Mouse (Mus musculus): ENCODE results near the gene Celf2.

DNA sequence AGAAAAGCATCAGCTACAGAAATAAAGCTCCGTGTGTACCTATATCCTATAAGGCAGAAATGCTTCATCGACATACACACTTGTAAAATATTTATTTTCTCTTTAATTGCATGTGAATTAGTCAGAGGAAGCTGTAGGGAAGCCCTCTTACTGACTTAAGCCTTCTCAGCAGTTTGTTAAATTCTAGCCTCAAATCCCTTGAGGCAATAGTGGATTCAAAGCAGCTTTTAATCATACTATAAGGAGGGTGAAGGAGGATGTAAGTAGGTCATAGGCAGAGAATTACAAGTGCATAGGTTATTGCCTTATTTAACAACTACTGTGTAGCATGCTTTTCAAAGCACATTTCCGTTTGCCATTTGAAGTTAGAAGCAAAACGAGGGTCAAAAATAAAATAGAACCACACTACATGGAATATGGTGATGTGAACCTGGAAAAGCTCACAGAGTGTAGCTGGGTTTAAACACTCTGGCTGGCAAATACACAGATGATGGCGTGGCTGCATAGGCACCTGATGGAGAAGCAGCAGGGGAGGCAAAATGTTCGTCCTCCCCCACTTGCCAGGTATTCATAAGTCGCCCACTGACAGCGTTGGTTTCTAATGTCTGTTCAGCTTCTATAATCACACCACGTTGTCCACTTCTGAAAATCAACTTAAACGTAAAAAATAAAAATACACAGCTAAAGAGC lies 635.0 kb downstream of the Celf2 start:
- TF ChIP-seq POLR2A (IDR thresholded peaks at IDR 0.05; ENCODE audit: borderline replicate concordance, insufficient read depth, low read length): peak; percentile 25; the same call in 1 of the 2 replicates
- TF ChIP-seq CTCF (IDR thresholded peaks at IDR 0.05; ENCODE audit: borderline replicate concordance, insufficient read depth, low read depth, low read length): no peak

All from cerebellum, adult 2 months (tissue).